Mouse (Mus musculus) layer of hippocampus, adult 9-11 months (tissue): Measurements from ENCODE around the gene C1rl.
"Not testable (repeated sequence)": the region's sequence is repeated elsewhere in the genome, so short reads cannot be mapped to it uniquely, and the experiment has no call there.

Experiments used
- DNase-seq: peaks from one replicate; pipeline ENCODE4 v3.0.0; 2022

Gene C1rl

DNA sequence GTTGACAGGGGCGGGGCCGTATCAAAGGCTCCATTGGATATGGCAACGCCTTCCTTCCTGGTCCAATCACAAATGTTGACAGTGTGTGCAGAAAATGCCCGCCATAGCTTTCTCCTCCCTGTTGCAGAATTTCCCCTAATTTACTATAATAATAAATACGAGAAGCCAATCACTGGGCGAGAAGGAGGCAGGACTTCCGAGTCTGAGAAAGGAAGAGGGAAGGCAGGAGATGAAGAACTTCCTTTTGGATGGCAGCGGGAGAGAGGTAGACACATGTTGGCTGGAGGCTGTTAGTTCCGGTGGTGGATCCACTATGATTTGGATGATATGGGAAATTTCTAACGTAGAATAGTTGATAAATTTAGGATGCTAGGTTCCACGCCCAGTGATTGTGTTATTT is 18.3 kb upstream of the C1rl start:
- DNase-seq, result no peak

DNA sequence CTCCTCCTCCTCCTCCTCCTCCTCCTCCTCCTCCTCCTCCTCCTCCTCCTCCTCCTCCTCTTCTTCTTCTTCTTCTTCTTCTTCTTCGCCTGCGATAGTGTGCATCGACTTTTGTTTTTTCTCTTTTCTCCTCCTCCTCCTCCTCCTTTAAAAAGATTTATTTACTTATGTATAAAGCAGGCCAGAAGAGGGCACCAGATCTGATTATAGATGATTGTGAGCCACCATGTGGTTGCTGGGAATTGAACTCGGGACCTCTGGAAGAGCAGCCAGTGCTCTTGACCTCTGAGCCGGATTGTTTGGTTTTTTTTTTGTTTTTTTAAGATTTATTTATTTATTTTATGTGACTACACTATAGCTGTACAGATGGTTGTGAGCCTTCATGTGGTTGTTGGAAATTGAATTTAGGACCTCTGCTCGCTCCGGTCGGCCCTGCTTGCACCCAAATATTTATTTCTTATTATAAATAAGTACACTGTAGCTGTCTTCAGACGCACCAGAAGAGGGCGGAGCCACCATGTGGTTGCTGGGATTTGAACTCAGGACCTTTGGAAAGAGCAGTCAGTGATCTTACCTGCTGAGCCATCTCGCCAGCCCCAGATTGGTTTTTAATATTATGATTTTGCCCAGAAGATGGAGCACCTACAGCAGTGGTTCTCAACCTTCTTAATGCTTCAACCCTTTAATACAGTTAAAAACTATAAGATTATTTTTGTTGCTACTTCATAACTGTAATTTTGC is 17.4 kb upstream of the C1rl start:
- not testable (repeated sequence) for DNase-seq

DNA sequence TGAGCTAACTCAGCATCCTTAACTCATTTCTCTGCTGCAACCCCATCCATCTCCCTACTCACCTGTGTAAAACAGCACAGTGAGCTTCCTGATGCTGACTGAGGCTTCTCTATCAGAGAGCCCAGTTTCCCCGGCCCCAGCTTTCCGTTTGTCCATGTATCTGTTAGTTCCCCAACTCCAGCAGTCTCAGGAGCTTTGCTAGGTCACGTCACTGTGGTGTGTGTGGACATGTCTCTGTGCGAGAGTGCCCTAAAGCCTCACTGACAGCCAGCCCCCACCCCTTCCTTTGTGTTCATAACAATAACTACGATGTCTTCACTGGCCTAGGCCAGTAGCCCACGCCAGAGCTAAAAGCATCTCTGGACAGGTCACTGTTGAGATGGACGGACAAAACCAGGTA is 16.7 kb upstream of the C1rl start:
- DNase-seq, result no peak

DNA sequence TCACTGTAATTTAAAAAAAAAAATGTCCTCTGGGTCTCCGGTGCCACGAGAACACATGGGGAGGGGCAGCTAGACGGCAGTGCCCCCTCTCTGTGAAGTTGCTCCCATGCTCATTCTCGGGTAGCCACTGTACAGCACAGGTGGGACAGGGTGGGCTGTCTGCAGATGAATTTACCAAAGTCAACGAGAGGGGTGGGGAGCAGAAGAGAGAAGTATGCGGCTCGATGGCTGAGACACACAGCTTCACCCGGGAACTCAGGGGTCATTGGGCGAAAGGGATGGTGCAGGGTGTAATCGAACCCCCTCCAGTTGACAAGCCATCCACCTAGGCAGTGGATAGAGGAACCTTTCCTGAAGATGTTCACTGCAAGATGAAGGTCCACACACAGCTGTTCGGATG is 16.1 kb upstream of the C1rl start:
- no peak for DNase-seq

DNA sequence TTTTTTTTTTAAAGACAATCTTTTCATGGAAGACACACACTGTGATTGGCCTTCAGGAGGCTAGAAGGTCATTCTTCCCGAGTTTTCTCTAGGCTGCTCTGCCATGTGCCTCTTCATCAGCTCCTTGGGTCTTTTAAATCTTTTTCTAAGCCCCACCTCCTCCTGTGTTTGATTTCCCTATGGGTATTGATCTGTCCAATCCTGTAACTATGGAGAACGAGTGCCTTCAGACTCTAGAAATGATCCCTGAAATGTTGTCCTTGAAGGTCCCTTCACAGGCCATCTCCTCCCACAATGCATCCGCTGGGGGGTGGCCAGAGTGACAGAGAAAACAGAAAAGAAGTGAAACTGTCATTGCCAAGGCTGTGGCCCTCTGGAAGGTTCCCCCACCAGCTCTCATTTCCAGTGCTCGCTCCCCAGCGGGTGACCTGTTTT is 15.7 kb upstream of the C1rl start:
- DNase-seq, result no peak

DNA sequence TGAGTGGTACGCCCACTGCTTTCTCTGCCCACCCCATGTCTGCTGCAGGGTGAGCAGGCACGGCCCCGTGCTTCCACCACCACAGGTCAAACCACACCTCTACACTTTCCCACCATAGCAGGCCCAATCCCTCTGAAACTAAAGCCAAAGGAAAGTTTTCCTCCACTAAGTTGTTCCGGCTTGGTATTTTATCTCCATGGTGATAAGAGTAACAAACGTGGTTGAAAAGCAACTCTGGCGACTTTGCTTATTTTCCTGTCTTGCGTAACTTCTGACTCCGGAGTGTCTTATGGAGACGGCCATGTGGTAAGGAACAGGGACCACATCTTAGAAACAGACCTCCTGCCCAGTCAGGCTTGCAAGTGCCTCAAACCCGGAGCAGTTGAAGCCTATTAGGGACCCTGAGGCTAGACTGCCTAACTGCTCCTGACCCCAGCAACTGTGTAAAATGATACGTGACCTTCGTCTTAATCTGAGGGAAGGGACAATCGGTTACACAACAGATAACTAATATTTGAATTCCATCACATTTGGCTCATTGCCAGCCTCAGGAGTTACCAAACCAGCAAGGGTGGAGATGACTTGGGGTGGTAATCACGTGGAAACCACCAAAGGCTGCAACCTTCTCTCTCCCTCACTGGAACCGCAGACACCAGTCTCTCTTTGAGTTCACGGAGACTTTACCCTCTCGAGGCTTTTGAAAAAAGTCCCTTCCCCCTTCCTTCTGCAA is 14.8 kb upstream of the C1rl start:
- no peak for DNase-seq

DNA sequence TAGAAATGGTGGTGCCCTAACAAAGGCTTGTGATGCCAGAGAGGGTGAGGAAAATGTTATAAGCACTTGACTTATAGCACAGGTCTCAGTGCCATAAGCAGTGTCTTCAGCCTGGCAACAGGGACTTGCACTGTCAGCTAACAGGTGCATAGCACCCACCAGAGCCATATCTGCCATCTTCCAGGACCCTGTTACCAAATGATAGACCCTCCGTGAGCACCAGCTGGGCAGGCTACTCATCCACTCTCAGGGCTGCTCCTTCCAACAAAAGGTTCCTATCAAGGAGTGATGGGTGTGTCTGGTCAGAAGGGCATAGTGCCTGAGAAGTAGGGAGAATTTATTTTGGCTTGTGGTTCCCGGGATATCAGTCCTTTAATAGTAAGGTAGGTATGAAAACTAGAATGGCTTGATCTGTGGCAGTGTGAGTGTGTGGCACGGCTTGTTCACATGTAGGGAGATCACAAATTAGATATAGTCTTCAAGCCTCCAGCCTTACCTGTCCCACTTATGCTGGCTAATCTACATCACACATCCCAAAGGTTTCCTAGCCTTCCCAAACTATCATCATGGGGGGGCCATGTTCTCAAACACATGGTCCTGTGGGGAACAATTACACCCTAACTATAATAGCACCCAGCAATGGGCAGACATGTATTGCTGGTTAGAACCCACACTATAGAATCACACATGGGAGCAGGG is 13.9 kb upstream of the C1rl start:
- no peak for DNase-seq

DNA sequence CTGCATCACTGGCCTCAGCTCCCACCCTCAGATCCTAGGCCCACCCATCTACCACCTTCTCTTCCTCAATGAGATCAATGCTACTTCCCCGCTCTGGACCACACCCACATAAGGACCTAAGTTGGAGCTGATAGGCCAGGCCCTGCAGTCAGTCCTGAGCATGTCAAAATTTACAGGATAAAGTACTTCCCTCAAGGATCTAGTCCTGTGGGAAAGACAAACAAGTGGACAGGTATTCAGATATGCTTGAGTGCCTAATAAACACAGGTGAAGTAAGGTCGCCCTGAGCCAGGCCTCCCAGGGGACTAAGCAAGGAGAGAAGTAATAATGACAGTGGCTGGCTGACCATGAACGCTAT is 13.4 kb upstream of the C1rl start:
- DNase-seq, result no peak

DNA sequence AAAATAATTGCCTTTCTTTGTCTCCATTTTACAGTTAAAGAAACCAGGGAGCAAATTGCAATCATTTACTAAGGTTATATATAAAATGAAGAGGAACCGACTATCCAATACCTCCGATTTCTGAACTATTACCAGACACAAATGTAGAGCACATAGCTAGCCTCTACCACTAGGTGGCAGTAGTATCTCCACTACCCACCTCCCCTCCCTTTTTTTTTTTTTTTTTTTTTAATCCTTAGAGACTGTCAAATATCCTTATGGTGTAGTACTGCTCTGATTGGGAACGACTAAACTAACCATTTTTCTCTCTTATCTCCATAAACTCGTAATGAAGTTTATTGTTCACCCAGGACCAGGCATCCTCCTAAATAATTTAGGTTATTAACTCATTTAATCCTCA is 12.6 kb upstream of the C1rl start:
- no peak for DNase-seq

DNA sequence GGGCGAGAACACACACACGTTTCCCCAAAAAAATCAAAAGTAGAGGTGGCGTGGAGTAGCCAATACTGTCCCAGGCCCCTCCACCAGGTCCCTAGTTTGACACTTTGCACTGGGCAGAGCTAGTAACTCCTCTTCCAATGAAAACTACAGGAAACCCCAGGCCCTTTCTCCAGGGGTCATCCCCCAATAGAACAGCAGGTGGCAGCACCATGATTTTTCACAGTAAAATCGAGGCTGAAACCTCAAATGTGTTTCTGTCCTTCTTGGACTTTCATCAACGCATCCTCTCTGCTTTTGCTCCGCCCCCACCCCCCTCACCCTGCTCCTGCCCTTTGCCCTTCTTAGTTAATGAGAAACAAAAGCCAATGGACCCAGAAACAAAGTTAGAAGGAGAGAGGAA is 11.3 kb upstream of the C1rl start:
- DNase-seq, result no peak

DNA sequence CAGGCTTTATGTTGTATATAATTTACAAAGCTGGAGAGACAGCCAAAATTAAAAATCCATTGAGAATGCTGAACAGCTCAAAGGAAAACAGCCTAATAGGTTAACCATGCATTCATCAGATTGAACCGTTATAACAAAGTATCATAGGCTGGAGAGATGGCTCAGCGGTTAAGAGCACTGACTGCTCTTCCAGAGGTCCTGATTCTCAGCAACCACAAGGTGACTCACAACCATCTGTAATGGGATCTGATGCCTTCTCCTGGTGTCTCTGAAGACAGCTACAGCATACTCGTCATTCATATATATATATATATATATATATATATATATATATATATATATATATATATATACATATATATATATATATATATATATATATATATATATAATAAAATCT is 9.1 kb upstream of the C1rl start:
- not testable (repeated sequence) for DNase-seq

DNA sequence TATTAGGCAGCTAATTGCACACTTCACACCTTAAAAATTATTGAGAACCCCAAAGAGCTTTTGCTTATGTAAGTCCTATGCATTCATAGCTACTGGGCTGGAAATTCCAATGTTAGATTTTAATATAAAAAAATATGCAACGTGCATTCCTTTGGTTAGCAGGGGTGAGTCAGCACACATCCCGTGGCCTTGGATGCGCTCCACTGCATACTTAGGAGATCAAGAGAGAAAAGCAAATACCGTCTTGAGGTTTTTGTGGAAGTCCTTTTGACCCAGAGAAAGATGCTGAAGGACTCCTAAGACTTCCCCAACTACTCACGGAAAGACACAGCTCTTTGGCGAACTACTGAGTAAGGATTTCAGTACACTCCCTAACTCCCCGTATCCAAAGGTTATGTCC is 8.1 kb upstream of the C1rl start:
- DNase-seq, result no peak

DNA sequence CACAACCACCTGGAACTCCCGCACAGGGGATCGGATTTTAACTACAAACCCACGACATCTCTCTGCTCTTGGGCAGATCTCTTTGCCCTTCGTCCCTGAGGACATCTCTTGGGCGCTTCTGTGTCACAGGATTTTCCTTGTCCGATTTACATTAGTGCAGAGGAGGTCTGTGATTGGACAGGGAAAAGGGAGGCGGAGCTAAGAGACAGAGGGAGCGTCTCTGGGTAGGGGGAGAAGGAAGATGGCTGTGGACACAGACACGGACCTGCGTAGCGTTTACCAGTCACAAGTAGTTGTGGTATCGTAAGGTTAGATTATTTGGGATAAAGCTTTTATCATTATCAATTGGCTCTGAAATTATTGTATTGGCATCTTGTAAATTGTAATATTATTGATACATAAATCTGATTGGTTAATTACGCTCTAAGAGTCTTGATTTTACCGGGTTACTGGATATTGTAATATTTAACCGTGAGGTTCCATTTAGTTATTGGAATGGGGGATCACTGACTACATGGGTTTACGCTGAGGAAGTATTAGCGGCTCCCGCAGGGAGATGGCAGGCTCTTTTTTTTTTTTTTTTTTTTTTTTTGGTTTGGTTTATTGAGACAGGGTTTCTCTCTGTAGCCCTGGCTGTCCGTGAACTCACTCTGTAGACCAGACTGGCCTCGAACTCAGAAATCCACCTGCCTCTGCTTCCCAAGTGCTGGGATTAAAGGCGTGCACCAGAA is 7.3 kb upstream of the C1rl start:
- no peak for DNase-seq

DNA sequence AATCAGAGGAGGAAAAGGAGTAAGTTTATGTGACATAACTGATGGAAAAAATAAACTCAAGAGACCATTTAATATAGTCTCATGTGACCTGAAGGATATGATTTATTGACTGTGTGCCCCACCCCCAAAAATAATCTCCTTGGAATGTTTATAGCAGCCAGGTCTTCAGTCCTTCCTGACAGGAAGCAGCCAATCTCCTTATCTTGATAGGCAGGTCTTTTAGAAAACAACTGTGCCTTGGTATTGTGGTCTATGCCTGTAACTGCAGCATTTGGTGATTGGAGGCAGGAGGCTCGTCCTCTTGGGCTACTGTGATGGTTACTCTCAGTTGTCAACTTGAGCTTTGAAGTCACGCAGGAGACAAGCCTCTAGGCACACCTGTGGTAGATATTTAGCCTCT is 5.4 kb upstream of the C1rl start:
- DNase-seq, result no peak

DNA sequence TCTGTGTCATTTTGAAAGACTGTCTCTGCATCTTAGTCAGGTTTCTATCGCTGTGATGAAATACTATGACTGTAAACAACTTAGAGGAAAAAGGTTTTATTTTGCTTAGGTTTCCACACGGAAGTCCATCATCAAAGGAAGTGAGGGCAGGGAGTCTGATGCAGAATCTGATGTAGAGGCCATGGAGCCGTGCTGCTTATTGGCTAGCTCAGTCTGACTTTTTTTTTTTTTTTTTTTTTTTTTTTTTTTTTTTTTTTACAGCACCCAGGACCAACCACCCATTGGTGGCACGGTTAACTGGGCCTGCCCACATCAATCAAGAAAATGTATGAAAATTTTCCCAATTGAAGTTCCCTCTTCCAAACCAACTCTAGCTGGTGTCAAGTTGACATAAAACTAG is 4.0 kb upstream of the C1rl start:
- no peak for DNase-seq

DNA sequence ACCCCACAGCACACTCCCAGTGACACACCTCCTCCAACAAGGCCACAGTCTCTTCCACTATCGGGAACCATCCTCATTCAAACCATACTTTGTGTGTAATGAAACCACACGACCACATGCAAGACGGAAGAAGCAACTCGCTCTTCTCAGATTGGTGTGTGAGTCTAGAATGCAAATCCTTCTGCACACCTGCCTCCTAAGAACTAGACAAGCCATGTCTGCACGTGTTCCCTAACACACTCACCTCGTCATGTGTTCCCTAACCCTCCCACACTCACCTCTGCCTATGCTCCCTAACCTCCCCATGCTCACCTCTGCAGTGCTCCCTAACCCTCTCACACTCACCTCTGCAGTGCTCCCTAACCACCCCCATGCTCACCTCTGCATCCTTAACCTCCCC is 1.5 kb upstream of the C1rl start:
- no peak for DNase-seq

DNA sequence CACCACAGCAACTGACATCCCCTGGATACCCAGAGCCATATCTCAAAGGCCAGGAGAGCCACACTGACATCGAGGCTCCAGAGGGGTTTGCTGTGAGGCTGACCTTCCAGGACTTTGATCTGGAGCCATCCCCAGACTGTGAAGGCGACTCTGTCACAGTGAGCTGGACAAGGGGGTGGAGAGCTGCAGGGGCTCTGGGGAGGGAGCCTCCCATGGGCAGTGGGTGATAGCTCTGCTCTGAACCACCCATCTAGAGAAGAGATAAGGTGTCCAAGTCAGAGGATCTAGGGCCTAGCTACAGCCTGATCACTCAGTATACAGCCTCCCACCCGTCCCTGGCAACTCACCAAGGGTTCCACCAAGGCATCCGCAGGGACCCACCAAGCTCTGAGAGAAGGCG is 973 bp downstream of the C1rl start:
- no peak for DNase-seq

DNA sequence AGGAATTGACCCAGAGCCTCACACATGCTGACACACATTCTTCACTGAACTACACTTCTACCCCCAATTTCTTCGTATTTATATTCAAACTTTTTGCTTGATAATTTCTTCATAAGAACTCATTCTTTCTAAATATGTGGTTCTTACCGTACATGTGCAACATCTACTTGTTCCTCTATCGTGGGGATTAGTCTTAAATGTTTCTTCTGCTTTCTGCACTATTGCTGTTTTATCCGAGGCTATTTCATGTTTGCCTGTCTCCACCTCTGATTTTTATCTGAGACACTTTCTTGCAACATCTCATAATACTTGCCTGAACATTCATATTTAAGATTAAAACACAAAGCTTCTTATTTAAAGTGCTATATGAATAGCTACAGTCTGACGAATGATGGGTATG is 3.1 kb downstream of the C1rl start:
- DNase-seq, result no peak

DNA sequence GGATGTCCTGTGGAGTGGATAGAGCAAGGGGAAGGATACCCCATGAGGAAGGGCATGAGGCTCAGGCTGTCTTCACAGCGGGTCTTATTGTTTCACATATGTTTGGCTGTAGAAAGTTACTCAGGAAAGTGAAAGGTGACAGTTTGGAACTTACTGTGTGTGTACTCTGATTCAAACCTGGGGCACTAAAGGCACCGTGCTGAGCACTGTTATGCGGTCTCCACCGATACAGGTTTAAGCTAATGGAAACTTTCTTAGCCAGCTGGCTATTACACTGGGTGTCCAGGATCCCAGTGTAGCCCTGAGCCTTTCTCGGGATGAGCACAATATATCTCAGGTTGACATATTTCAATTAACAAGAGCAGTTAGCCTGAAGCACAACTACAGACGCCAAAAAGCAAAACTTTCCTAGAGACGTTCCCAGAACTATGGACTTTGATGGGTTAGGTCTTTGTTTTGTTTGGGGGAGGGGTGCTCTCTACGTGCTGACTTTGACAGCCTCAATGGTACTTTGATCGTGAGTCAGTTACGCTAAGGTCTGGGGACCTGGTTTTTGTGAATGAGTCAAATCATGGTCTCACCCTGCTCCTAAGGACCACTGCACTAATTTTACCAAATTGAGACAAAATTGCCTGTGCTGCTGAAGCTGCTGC is 7.1 kb downstream of the C1rl start:
- no peak for DNase-seq

DNA sequence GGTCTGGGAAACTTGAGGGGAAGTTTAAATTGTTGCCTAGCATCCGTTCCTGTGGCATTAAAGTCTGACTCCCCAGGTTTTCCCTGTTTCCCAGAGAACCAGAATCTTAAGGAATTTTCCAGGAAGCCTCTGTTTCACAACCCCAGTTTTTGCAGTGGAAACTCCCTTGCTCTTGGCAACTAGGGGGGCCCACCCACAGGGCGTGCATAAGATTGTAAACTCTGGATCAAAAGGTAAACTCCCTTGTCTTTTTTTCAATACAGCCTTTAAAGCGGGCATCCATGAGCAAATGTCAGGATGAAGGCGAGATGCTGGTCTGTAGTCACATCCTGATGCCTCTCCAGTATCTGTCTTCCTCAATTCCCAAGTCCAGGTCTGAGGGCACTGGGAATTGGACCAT is 8.6 kb downstream of the C1rl start:
- no peak for DNase-seq

DNA sequence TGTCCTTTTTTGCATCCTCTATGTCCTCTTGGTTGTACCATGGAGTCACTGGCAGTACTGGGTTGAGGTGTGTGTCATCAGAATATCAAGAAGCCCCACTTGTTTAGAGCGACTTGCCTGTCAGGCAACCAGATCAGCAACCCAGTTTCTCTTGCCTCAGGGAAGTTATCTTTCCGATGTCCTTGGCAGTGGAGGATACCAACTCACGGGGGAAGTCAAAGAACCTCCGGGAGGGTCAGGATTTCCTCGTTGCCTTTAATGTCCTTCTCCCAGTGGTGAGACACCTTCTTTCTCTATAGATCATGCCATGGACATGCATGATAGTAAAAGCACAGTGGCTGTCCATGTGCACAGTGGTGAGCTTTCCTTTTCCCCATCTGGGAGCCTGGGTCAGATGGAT is 9.1 kb downstream of the C1rl start:
- DNase-seq, result no peak

DNA sequence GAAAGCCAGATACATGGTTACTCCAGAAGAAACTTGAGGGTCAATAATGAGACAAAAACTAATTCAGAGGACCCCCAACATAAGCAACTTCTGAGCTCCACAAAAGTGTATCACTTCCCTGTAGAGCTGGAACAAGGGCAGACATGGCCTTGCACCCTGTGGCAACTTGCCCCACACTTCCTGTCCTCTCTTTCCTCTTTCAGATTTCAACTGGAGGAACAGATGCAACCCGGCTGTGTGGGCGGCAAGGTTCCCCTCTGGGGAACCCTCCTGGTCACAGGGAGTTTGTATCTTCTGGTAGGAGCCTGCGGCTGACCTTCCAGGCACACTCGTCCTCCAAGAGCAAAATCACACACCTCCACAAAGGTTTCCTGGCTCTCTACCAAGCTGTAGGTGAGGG is 12.1 kb downstream of the C1rl start:
- DNase-seq, result peak; percentile 73

DNA sequence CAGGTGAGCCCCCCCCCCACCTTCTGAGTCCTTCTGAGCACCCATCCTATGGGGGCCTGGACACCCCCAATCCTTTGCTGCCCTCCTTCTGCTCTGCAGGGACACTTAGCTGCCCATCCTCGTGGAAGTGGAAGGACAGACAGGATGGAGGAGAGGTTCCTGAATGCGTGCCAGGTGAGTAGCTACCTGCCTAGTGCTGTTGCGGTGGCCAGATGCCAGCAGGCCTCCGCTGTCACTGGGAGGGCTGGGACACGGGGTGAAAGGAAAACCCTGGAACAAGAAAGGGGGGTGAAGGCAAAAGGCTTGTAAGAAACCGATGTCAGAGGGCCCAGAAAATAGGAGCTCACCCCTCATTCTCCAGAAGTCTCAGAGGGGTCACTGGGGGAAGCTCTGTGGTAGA is 14.1 kb downstream of the C1rl start:
- DNase-seq, result no peak
